In genomic region chr17:84926233-84926632, GRCm38 (mm10) we compare ENCODE assay signal across 14 mouse cellular contexts. TPM values are rescaled to one million over a fixed set of nuclear protein-coding genes. Genes with fewer than 3 reads are reported as not detected.
DNase-seq lines count a peak whose midpoint lies in the region; ATAC-seq and TF ChIP-seq lines count a peak whose summit lies in the region.
"Had no signal": no experiment of that assay in that cellular context is flagged by ENCODE, and none has a peak within 500 bp of the region (broad histone marks: within the 10 kb centered on the region; RNA-seq: fewer than 3 reads in every experiment).

No protein-coding gene starts in this region.

- no peak for TF ChIP-seq POLR2A in lung, adult 2 months (IDR thresholded peaks at IDR 0.05; ENCODE audit: borderline replicate concordance, extremely low read depth, low read depth, low read length)

- no peaks in the 10 kb centered on the region for H3K4me1 ChIP-seq in lung, adult 2 months (ENCODE audit: control insufficient read depth, insufficient read depth, low read length)
- H3K4me1 ChIP-seq: neural tube, embryonic 15.5 days had no signal

- DNase-seq in cerebellum, adult 9-10 months, result peak; percentile 8
- no peak for DNase-seq in cerebellum, postnatal 10 days
- DNase-seq in layer of hippocampus, adult 9-10 months (ENCODE audit: low spot score), result peak; percentile 4
- DNase-seq in layer of hippocampus, postnatal 10 days (ENCODE audit: low spot score in 2 of 2), result no peak
- DNase-seq in lung, adult 2 months, result no peak
- no peak for DNase-seq in spleen, postnatal 4 days (ENCODE audit: low spot score in 2 of 2)
- DNase-seq: adrenal gland, postnatal 36 days; cerebellum, adult 18-20 months; kidney, postnatal 10 days; lung, embryonic 14.5 days had no signal

- H3K4me3 ChIP-seq in lung, adult 2 months (replicated peaks; ENCODE audit: extremely low read depth, low read depth, low read length), result no peak overlapping the region
- H3K4me3 ChIP-seq: neural tube, embryonic 15.5 days had no signal

- peak; percentile 70 for ATAC-seq in common myeloid progenitor, adult 5-6 weeks (replicated peaks; ENCODE audit: low read depth, poor library complexity, severe bottlenecking)
- ATAC-seq in megakaryocyte progenitor cell, adult 5-6 weeks (replicated peaks; ENCODE audit: poor library complexity), result peak; percentile 87
- ATAC-seq: inflammation-experienced regulatory T-cells, adult 6 months had no signal

- TF ChIP-seq CTCF in lung, adult 2 months (IDR thresholded peaks at IDR 0.05; ENCODE audit: insufficient read depth, low read length), result no peak

- 54% methylated on average over 5 of the region's 5 CpGs for WGBS in lung, adult 2 months

RNA-seq across cellular contexts. Expression of gene Ppm1b, which starts 30.3 kb away (rescaled TPM):
- 100 to 1,000 TPM; 106 to 116 TPM for total RNA-seq in layer of hippocampus, postnatal 10 days (2021)
- total RNA-seq in common myeloid progenitor, adult 5-6 weeks (2017), result 57.1 and 62.8 TPM in 2 replicates
- total RNA-seq in megakaryocyte progenitor cell, adult 5-6 weeks (2015), result 46.0 and 48.4 TPM in 2 replicates
- 51.4 and 59.9 TPM in 2 replicates for total RNA-seq in megakaryocyte progenitor cell, adult 5-6 weeks (2017)
- 19.0 and 34.3 TPM in 2 replicates for polyA plus RNA-seq in lung, adult 2 months (2012; rRNA removed)

Comparison
In these comparisons a context has a peak if more than half of its experiments do, and no peak if none do; other contexts are left out.
1. DNase-seq: peak in cerebellum, adult 9-10 months (single experiment) and layer of hippocampus, adult 9-10 months (single experiment); none in cerebellum, postnatal 10 days (0 of 2), layer of hippocampus, postnatal 10 days (0 of 2), lung, adult 2 months (single experiment) and spleen, postnatal 4 days (0 of 2).